Mouse (Mus musculus) liver (tissue): Measurements from ENCODE around the gene A230072I06Rik.
A peak's percentile ranks its signal among the peaks of the same experiment; 100 is the strongest.

ENCODE experiments used
- DNase-seq: peaks from one replicate; pipeline ENCODE4 v3.0.0-alpha.2; 2020; ENCODE audit warnings: mixed read lengths

Gene A230072I06Rik

DNA sequence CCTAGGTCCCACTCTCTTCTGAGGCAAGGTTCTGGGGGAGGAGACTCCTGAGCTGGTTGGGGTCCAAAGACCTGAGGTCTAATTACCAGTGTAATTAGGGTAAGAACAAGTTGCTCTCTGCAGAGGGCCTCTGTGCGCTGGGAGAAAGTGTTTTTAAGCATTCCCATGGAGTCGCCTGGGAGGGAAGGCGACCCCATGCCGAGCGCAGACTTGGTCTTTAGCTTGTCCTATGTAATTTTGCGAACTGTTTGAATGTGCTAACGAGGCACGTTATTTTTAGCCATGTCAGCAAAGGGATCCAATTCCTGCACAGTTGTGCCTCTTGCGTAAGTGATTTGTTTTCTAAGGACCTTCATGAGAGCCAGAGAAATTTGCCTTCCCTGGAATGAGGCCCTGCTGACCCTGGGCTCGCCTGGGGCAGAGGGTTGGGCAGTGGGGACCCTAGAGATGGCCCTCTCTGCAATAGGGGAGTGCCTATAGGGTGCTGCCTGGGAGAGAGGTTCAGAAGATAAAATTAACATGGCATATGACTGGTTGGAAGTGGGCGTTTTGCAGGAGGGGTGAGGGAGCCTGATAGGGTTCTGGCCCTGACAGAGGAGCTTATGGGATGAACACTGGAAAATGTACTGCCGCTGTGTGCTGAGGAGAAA, at the start of gene A230072I06Rik:
A230072I06Rik (plus strand) TSS at position 157 of the 650 bp plus-strand sequence.
- no peak for DNase-seq

DNA sequence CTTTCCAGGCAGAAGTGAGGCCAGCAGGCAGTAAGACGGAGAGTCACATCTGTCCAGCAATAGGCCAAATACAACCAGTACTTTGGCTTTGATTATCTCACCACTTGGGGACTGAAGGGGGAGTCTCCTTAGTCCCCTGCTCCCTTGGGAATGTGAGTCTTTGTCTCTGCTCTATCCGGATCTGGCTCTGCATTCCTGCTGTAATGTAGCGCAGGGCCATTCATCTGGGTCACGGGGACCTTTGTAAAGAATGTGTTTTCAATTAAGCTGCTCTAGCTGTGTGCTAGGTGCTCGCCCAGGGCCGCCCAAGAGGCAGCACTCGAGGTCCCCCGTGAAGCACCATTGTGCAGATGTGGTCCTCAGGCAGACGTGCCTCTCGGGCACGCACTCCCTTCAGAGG, 44.6 kb upstream of the A230072I06Rik start:
- DNase-seq = no peak

DNA sequence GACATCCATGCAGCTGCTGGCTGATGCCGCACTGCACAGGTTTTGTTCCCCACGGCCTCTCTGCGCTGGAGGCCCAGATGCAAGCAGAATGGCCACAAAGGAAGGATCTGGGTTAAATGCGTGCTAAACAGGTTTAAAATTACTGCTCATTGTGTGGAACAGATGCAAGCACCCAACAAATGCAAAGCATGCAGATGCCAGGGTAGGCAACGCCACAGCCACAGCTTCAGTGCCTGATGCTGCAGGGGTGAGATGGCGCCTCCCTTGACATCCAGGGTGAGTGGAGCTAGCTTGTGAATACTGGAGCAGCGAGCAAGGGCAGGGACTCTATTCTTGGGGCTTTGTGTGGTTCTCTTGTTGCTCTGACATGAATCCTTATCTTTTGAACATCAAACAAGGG, 39.8 kb upstream of the A230072I06Rik start:
- DNase-seq = no peak

DNA sequence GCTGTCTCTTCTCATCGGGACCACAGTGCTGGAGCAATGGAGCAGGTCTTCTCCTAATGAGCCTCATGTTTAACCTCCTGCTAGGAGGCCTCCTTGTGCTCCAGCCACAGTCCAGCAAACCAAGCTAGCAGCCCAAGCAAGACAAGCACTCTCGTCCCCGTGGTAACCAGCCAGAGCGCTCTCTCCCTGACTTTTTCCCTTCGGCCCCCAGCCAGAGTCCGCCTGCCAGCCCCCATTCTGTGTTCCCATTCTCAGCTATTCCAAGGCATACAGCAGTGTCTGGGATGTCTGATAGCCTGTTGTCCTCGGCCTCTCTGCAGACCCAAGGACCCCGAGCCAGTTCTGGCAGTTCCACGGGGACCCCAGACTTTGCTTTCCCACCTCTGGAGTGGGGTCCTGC, 38.5 kb upstream of the A230072I06Rik start:
- DNase-seq = no peak

DNA sequence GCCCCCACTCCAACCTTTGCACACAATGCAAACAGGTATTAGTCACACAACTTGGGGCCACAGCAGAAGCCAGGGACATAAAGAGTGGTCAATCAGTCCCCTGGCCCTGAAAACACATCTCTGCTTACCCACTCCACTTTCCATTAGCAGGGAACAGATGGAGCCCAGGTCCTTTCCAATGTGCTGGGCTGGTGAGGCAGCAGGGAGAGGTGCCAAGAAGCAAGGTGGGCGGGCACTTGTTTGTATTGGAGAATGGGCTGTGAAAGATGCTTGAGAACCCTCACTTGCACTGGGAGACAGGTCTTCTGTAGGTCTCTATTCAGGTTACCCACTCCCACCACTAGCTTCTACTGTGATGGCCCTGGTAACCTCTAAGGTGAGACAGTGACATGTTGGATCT, 34.9 kb upstream of the A230072I06Rik start:
- no peak for DNase-seq

DNA sequence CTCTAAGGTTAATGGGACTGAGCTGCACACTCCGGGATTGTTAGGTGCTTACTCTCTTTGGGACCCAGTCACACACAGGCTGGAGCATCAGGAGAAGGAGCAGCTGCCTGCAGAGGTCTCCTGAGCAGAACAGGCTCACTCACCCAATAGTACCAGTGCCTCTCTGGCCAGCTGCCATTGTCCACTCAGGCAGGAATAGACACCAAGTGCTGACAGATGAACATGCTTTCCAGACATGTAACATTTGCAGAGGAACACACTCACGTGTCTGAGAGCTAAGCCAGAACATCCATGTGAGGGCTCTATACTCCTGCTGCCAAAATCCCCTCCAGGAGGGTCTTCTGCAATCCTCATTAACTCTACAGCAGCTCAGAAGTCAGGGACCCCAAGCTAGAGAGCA, 18.7 kb upstream of the A230072I06Rik start:
- no peak for DNase-seq

DNA sequence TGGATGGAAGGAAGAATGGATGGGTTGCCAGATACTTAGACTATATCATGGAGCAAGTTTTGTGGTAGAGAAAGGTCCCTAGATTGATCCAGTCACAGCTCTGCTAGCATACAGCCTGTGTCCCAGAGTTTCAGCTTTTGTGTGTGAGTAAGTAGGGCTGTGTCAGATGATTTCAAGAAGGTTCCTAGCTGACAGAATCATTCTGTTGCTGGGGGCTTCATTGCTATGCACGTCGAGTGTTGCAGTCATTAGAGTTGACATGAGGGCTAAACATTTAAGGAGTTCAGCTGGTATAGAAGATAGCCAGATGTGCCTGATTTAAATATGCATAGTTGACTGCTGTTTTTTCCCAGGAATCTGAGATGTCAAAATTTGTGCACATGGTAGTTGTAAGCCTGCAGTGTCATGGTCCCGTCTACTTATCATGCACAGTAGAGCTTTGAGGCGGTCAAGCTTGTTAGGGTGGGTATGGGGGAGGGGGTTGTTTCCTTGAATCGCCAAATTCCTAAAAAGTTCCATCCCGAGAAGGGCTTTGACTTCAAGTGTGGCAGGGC, 18.1 kb upstream of the A230072I06Rik start:
- DNase-seq = no peak

DNA sequence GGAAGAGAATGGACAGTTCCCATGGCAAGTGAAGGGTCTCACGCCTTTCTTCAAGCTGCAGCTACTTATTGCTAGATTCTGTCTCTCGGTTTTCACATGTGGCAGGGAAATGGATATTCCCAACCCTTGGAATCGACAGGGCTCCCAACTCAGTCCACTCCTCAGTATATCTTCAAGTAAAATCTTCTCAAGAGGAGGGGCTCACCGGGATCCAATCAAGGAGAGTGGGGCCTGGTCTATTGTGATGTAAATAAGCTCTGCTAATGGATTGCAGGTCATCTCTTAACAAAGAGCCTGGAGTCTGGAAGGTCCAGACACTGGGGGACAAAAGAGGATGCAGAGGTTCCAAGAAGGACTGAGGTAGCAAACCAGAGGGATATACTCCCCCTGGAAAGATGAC, 17.1 kb upstream of the A230072I06Rik start:
- DNase-seq = no peak

DNA sequence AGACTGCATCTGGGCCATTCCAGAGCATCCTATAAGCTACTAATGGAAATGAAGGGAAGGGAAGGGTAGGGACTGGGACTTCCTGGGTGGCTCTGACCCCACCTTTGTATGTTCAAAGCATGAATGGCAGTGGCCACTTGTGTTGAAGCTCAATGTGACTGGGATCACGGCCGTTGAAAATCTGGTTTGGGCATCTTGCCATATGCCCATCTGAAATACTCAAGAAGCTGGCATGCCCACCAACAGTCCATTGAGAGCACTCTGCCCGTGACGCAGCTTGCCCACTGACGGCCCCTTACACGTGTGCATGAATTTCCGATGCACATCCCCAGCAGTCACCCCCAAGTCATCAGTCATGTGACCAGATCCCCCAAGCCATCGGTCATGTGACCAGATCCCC, 13.6 kb upstream of the A230072I06Rik start:
- no peak for DNase-seq

DNA sequence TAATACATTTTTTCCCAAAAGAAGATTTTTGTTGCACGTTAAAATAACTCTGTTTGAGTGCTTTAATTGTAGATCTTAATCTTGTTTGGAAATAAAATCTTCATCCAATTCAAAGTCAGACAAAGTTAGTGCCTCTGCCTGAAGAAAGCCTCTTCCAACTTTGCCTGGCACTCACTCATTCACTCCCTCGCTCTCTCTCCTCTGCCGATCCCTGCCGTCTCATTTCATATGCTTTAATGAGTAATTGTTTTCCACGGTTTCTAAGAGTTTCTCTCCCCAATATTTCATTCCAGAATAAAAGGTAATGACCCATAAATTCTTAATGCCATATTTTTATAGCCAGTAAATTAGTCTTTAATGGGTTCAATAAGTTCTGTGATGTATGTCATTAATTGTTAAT, 10.8 kb upstream of the A230072I06Rik start:
- DNase-seq = no peak

DNA sequence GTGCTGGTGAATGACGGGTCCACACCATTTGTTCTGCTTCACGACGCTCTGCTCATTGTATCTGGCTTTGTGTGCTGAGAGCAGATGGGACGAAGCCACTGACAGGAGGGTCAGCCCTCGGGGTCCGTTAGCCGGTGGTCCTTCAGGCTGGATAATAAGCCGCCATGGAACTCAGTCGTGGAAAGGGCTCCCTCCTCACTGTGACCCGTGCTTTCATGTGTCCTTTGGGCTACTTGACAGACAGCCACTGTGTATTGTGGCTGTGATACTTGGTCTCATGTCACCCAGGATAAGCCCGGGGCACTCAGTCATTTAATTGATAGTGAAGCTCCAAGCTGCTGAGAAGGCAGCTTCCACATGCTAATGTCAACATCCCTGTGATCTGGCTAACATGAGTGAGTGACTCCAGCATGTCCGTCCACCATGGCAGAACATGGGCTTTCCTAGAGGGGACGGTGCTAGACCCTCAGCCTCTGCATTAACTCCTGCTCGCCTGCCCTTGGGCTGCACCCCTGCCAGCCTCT, 10.3 kb upstream of the A230072I06Rik start:
- DNase-seq = no peak

DNA sequence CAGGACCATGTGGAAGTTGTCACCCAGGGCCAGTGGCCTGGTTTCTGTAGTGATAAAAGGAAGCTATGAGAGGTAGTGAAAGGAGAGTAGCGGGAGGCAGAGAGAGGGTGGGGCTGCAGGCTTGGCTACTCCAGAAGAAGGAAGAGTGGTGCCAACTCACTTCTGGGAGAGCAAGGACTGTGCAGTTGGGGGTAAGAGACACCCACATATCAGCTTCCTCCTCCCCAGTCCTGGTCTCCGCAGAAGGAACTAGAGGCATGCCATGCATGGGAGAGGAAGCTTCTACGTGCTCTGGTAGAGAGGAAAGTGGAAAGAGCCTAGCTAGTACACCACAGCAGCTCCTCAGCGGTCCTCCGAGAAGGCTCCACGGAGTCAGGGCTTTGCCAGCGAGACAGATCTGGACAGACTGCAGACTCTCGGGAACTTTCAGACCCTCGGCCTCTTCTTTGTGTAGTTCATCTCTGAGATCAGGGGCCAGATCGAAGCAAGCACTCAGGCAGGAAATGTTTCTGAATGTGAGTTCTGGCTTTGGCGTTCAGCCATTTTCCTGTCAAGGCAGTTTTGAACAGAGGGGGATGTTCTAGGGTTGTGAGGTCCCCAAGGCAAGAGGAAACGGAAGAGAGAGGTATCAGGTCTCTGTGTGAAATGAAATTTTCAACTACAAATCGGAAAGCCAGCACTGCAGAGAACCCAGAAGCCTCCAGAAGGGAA, 1.0 kb downstream of the A230072I06Rik start:
- DNase-seq = no peak

DNA sequence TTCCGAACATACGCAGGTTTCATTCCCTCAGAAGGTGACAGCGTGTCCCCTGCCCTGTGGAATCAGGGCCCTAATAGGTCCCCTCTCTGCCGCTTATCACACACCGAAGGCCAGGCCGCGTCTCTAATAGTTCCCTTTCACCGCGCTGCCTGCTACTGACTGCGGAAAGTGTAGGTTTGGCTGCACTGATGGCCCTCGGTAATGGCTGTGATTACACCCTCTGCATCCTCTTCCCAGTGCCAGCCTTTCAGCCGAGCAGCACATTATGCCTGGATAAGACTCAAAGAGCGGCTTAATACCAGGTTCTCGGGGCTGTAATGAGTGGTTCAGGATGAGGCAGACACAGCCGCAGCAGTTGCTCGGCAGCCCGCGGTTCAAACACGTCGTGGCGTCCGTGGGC, 3.5 kb downstream of the A230072I06Rik start:
- DNase-seq = no peak

DNA sequence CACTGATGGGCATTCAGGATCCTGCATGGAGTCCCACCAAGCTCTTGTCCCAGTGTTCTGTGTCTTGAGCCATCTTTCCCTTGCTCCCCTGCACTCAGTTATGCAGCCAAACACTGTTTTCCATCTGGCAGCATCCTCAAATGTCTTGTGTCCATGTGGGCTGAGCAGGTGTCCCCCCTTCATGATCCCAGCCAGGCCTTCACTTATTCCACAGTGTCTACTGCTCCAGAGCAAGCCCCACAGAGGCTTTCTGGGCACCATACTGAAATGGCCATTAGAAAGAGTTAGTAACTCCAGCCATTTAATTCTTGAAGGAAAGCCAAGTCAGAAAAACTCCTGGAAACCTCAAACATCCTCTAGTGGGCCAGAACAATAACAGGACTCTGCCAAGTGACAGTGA, 11.9 kb downstream of the A230072I06Rik start:
- no peak for DNase-seq

DNA sequence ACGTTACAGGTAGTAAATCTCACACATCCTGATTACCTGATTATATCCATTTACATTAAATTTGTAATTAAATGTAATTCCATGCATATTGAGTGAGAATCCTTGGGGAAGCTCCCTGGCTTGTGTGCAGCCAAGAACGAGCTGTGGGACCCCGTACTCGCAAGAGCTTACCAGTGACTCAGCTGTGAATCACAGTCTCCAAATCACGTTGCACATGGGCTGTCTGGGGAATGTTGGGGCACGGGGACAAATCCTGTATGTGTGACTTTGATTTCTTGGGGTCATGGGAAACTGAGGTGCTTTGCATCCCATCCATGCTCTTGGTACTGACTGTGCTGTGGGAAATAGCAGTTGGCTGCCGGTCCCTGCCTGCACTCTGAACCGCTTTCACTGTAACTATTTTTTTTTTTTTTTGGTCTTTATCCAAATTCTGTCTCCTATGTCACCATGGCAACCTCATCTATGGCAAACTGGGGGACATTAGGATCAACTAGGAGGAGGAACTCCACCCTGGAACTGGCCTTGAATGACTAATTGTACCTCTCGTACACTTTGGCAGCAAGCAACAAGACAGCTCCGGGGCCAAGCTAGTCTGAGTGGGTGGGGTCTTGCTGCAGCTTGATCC, 19.8 kb downstream of the A230072I06Rik start:
- no peak for DNase-seq

DNA sequence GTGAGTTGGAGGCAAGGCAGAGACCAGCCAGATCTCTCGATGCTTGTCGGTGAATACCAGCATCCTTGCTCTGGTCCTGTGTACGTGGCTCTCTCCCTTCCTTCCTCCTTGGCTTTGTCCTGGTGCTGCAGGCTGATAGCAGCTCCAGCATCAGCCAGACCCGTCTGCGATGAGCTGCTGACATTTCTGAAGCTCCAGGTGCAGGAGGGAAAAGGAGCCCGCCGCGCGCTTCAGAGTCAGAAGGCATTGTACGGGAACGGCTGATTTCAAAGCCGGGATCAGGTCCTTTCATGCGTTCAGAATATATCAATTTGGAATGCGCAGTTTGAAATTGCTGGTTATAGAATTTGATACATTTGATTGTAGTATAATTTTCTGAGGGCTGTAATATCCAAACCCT, 23.4 kb downstream of the A230072I06Rik start:
- DNase-seq = no peak

DNA sequence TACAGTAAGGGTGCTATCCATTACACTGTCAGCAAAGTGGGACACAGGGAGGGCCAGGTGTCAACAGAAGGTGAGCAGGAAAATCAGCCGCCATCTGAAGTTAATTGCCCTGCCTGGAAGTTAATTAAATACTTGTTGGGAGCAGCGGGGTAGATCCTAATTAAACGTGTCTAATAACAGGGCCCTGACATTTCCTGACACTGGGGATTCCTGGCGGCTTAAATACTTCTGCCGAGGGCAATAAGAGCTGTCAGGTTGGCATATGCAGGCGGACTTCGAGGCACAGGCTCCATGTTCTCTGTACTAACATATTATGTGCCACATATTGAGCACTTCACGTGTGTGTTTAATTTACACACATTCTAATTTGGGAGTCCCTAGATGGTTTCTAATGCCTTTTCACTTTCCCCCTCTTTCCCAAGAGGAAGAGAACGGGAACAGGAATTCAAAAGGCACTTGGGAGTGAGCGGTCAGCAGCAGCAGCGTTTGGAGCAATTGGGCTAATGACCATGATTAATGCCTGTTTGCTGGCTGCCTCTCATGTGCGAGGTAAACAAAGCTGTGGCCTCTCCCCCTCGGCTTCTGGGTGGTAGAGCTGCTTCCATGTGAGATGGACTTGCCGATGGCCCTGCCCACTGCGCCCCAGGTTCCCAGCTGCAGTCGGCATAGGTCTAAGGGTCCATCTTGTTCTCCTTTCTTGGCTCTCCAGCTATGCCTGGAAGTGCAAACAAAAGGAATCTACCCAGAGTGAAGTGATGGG, 34.5 kb downstream of the A230072I06Rik start:
- no peak for DNase-seq

DNA sequence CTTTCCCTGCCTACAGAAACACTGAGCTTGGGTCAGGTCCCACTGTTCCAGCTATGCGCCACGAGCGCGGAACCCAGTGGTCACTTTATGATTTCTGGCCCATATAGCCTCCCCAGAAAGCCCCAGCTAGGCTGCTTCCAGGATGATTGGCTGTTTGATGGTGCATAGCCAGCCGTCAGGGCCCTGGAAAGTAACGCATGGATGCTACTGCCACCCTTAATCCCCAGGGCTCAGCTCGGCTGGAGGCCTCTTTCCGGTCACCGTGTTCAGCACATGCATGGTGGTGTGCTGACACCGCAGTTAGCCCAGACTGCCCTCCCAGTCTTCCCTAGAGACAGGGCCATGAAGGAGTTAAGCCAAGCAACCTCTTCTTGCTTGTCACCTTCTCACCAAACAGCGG, 35.6 kb downstream of the A230072I06Rik start:
- no peak for DNase-seq

DNA sequence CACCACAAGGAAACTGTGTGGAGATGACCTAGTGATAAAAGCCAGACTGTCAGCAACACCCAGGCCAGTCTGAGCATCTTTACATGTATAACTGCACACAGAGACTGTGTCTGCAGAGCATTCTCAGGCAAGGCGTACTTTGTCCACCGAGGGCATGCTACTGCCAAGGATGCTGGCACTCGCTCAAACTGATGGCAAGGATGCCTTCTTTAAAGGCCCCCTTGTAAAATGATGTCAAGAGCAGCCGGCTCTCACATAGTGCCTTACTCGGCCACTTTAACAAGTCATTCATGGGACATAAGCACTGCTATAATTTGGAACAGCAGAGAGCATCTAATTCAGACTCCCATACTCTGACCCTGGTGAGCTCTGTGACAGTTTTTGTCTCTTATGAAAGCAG, 36.6 kb downstream of the A230072I06Rik start:
- no peak for DNase-seq

DNA sequence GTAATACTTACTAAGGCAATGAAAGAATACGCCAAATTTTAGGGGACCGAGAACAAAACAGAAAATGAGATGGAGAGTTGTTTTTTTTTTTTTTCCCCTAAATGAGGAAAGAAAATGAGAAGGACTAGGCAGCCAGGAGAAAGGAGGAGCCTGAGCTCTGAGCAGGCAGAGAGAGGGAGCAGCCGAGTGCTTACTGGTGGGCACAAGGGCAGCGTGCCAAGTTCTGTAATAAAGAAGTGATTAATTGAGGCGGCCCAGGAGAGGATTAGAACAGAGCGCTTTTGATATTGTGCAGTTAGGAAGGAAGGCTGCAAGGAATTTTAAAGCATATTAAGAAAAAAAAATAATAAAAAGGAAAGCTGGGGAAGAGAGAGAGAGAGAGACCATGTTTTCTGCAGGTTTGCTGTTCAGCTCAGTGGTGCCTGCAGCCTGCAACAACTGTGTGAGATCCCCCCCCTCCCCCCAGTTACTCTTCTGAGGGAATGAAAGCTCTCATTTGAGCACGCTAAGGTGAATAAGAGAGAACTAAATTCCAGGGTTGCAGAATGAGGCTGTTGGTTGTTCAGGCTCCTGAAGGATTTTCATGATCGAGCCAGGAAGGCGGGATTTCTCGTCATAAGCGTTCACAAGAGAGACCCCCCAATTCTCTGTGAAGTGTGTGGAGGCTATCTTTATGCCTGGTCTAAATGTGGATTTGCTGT, 41.3 kb downstream of the A230072I06Rik start:
- DNase-seq = peak; percentile 9

DNA sequence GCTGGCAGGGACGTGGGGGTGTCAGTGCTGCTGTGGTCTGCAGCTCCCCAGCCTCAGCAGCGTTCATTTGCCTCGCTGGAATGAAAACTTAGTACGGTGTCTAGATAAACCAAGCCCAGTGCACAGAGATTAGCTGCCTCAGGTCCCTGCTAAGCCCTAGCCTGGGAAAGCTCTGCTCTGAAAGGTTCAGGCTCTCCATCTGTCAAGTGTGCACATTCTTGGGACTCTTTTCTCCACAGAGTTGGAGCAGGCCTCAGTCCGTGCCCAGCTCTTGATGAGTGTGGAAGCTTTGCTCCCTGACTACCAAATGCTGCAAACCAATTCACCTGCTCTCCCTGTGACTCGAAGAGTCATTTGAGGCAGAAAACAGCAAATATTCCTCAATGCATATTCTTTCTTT, 43.5 kb downstream of the A230072I06Rik start:
- no peak for DNase-seq

DNA sequence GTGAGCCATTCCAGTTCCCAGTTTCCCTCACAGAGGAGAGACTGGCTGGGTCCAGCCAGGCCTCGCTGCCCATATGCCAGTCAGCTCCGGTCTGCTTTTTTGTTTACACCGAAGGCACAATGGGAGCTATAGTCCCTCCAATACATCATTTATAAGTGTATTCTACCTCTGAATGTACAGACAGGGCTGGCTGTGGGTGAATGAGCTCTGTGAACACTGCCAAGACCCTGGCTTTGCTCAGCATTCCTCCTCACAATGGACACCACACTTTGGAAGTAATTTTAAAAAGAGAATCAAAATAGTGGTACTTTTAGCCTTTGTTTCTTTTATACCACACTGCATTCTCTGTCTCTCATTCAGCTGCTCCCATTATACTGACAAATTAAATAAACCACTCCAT, 44.6 kb downstream of the A230072I06Rik start:
- DNase-seq = no peak
